Mouse (Mus musculus) G1E (cell line): ENCODE measurements around the gene Kcnmb2. TPM values are rescaled to one million over a fixed set of nuclear protein-coding genes. Genes with fewer than 3 reads are reported as not detected.

Experiments used
- ATAC-seq: 2 replicates; pipeline ENCODE4 v1.8.0; 2016; ENCODE audit warnings: mild to moderate bottlenecking; ENCODE audit not compliant: insufficient number of reproducible peaks, poor library complexity, low FRiP score, severe bottlenecking; ENCODE audit errors: extremely low read depth
- DNase-seq: peaks from one replicate; pipeline ENCODE4 v3.0.0; 2012; ENCODE audit warnings: low spot score
- H3K27me3 ChIP-seq: 2 replicates; pipeline ENCODE4 v1.6.1; 2012; ENCODE audit warnings: mild to moderate bottlenecking, low read length, inconsistent platforms; ENCODE audit not compliant: insufficient read depth
- H3K36me3 ChIP-seq: replicated peaks from 2 replicates; pipeline ENCODE3; 2012; ENCODE audit warnings: mild to moderate bottlenecking, inconsistent platforms
- H3K4me1 ChIP-seq: 2 replicates; pipeline ENCODE4 v1.6.1; 2012; ENCODE audit warnings: low read depth, low read length, inconsistent platforms, mixed read lengths; ENCODE audit not compliant: insufficient read depth
- H3K4me3 ChIP-seq: 2 replicates; pipeline ENCODE4 v1.5.1; 2012; ENCODE audit warnings: low read depth, mild to moderate bottlenecking, inconsistent platforms, low read length, moderate library complexity, mixed read lengths
- H3K9me3 ChIP-seq: replicated peaks from 2 replicates; pipeline ENCODE4 v1.6.1; 2012; ENCODE audit warnings: inconsistent platforms
- CTCF ChIP-seq: IDR thresholded peaks from 2 replicates; pipeline ENCODE4 v1.5.1; 2012; ENCODE audit warnings: low read depth, low read length, inconsistent platforms, mixed read lengths
- GATA1 ChIP-seq: IDR thresholded peaks from 2 replicates; pipeline ENCODE4 v1.6.1; 2012; ENCODE audit warnings: borderline replicate concordance, low read length, inconsistent platforms, mixed read lengths
- GATA2 ChIP-seq: IDR thresholded peaks from 2 replicates; pipeline ENCODE4 v1.6.1; 2012; ENCODE audit warnings: low read depth, low read length, inconsistent platforms, borderline replicate concordance
- POLR2AphosphoS5 ChIP-seq: IDR thresholded peaks from 2 replicates; pipeline ENCODE4 v1.6.1; 2012; ENCODE audit warnings: low read depth, low read length, inconsistent platforms; ENCODE audit not compliant: insufficient replicate concordance
- TAL1 ChIP-seq: conservative IDR thresholded peaks from 2 replicates; pipeline ENCODE4 v1.6.1; 2012; ENCODE audit warnings: low read depth, low read length, inconsistent platforms, mixed read lengths
- polyA plus RNA-seq: library from polyadenylated mRNA; stranded (reverse); fragments of >175 nt; gene quantifications from 2 replicates; pipeline ENCODE4 v1.2.3, GENCODE M21; 2012
- total RNA-seq, 2 experiments: library from RNA; stranded (forward) in 1 of 2; stranded (reverse) in 1 of 2; fragments of 200-1000 nt in 1 of 2; fragments of >200 nt in 1 of 2; fragmentation: Nextera tagmentation in 1 of 2; gene quantifications; 2 replicates each; pipeline ENCODE4 v1.2.3; 2014 to 2017

Gene Kcnmb2
- total and polyA plus RNA-seq, 3 experiments: 0.05 TPM; not detected in 2

DNA sequence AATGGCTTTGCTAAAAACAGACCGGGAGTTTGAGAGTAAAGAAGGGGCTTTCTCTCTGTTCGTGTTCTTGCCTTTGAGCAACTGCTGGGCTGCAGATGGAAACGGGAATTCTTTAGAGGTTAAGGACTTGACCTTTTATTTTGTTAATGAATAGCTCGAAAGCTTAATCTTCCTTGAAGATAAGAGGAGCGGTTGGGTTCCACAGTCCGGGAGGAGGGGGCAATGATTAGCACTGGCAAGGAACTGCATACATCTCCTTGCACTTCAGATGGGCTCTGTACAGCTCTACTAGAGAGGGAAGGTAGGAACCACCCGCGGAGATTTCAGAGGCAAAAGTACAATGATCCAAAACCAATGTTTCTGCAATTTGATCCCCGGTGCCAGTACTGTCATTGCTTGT, 1.2 kb downstream of the Kcnmb2 start:
- ATAC-seq (no peak), DNase-seq (no peak)
- H3K4me1 ChIP-seq: no peaks in the 10 kb centered on the region
- no peak overlapping the region for H3K4me3 ChIP-seq
- H3K9me3 ChIP-seq: no peaks in the 10 kb centered on the region
- H3K36me3 ChIP-seq: no peaks in the 10 kb centered on the region
- H3K27me3 ChIP-seq: no peaks in the 10 kb centered on the region
- TF ChIP-seq GATA2 (no peak), CTCF (no peak), POLR2AphosphoS5 (no peak), TAL1 (no peak), GATA1 (no peak)

DNA sequence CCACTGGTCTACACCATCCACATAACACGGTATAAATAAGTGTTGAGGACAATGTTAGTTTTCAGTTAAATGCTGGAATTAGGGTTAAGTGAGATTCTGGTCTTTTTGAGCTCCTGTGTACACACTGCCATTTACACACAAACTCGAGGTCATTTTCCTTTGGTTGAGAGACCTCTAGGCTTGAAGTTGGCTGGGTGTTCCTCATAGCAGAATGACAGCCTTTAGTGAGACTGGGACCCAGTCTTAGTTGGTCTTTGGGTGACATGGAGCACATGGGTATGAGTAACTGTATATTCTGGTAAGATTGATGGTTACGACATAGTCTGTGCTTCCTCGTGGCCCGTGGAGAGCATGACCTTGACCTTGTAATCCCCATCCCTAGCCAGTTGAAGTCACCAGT, 1.8 kb downstream of the Kcnmb2 start:
- Histone ChIP-seq H3K27me3 (no peaks in the 10 kb centered on the region), H3K4me3 (no peak overlapping the region), H3K36me3 (no peaks in the 10 kb centered on the region), H3K4me1 (no peaks in the 10 kb centered on the region), H3K9me3 (no peaks in the 10 kb centered on the region)
- DNase-seq (no peak), ATAC-seq (no peak)
- TF ChIP-seq TAL1: no peak
- no peak for TF ChIP-seq GATA2
- no peak for TF ChIP-seq GATA1
- TF ChIP-seq CTCF: no peak
- no peak for TF ChIP-seq POLR2AphosphoS5

DNA sequence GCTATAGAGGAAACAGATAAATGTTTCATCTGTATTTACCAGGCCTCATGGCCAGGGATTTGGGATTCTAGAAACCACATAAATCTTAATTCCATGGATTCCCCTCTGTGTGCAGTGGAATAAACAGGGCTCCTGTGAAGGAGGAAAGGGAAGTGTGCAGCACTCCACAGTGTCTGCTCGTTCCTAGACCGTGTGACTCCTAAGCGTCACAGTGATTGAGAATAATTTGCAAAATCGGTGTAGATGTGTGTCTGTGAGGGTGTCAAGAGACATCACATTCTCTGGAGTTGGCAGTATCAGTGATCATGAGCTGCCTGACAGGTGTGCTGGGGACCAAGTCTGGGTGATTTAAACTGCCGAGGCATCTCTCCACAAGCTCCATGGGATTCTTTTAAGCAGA, 8.9 kb downstream of the Kcnmb2 start:
- H3K4me1 ChIP-seq: no peaks in the 10 kb centered on the region
- H3K27me3 ChIP-seq: 0 out of 2 replicates have a peak, but pooled peaks cover 2% of the 10 kb centered on the region
- ATAC-seq: no peak
- no peaks in the 10 kb centered on the region for H3K9me3 ChIP-seq
- no peak for DNase-seq
- H3K36me3 ChIP-seq: no peaks in the 10 kb centered on the region
- no peak overlapping the region for H3K4me3 ChIP-seq
- no peak for TF ChIP-seq GATA2
- TF ChIP-seq TAL1: no peak
- TF ChIP-seq POLR2AphosphoS5: no peak
- TF ChIP-seq CTCF: no peak
- no peak for TF ChIP-seq GATA1

DNA sequence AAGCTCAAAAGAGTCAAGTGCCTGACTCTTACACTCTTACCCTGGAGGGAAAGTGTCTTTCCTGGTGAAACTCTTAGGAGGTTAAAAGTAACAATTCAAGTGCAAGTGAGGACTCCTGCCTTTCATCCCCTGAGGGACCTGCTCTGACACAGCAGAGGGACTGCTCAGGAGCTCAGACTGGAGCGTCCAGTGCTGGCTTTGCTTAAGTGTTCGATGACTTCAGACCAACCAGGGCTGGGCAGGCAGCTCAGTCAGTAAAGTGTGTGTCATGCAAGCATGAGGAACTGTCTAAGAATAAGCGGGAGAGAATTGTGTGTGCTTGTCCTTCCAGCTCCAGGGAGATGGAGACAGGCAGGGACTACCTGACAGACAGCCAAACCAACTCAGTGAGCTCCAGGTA, 9.4 kb downstream of the Kcnmb2 start:
- Histone ChIP-seq H3K4me3 (no peak overlapping the region), H3K4me1 (no peaks in the 10 kb centered on the region), H3K36me3 (no peaks in the 10 kb centered on the region), H3K9me3 (no peaks in the 10 kb centered on the region), H3K27me3 (0 out of 2 replicates have a peak, but pooled peaks cover 2% of the 10 kb centered on the region)
- DNase-seq: no peak
- ATAC-seq: no peak
- TF ChIP-seq POLR2AphosphoS5 (no peak), TAL1 (no peak), GATA1 (no peak), CTCF (no peak), GATA2 (no peak)

DNA sequence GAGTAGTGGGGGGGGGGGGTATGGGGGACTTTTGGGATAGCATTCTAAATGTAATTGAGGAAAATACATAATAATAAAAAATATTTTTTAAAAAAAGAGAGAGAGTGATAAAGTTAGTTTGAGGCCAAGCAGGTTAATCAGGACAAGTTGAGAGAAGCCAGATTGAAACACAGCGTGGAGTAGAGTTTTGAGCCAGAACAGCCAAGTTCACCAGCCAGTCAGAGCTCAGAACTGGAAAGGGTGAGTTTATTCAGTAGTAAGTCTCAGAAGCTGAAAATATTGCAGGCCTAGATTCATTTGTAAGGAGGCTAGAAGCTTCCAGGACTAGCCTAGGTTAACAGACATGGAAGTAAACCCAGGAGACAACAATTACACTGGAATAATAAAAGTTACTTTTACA, 26.2 kb downstream of the Kcnmb2 start:
- DNase-seq (no peak), ATAC-seq (no peak)
- no peak for TF ChIP-seq GATA1
- no peak for TF ChIP-seq POLR2AphosphoS5
- no peak for TF ChIP-seq TAL1
- TF ChIP-seq CTCF: no peak
- TF ChIP-seq GATA2: no peak
- Histone ChIP-seq H3K4me1 (no peaks in the 10 kb centered on the region), H3K4me3 (no peak overlapping the region), H3K27me3 (no peaks in the 10 kb centered on the region), H3K36me3 (no peaks in the 10 kb centered on the region), H3K9me3 (no peaks in the 10 kb centered on the region)

DNA sequence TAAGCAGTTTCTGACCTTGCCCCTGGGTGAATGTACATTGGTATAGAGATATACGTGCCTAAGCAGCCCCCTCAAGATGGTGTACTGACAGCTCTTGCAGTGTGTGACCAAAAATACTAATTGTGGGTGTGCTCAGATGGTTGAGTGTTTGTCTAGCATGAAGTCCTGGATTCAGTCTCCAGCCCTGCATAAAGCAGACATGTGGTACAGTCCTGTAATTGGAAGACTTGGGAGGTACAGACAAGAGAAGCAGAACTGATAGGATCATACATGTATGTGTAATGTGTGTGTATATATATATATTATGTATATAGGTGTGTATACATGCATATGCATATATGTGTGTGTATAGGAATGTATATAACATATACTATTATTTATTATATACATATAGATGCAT, 32.4 kb downstream of the Kcnmb2 start:
- Histone ChIP-seq H3K4me1 (no peaks in the 10 kb centered on the region), H3K36me3 (no peaks in the 10 kb centered on the region), H3K9me3 (no peaks in the 10 kb centered on the region), H3K4me3 (no peak overlapping the region), H3K27me3 (no peaks in the 10 kb centered on the region)
- ATAC-seq (no peak), DNase-seq (no peak)
- TF ChIP-seq GATA2 (no peak), TAL1 (no peak), CTCF (no peak), GATA1 (no peak), POLR2AphosphoS5 (no peak)

DNA sequence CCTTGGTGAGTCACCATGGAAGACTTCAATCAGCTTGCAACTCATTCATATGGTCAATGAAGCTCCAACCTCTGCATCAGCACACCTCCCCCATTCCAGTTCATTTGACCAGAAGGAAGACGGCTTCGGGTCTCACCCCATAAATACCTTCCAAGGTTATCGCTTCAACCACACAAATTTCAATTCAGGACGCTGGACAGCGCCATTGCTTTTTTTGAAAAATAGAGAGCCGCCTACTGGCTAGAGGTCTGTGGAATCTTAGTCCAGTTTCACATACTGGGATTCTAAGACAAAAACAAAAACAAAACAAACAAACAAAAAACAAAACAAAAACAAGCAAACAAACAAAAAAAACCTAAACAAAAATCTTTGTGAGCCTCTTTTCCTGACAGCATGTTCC, 39.2 kb downstream of the Kcnmb2 start:
- H3K4me1 ChIP-seq: no peaks in the 10 kb centered on the region
- no peak for DNase-seq
- no peaks in the 10 kb centered on the region for H3K36me3 ChIP-seq
- no peak for ATAC-seq
- no peak for TF ChIP-seq POLR2AphosphoS5
- TF ChIP-seq GATA1: no peak
- TF ChIP-seq TAL1: no peak
- TF ChIP-seq GATA2: no peak
- TF ChIP-seq CTCF: no peak
- H3K27me3 ChIP-seq: no peaks in the 10 kb centered on the region
- no peak overlapping the region for H3K4me3 ChIP-seq
- H3K9me3 ChIP-seq: no peaks in the 10 kb centered on the region
